Mouse (Mus musculus): ENCODE results near the gene Rpl37.
"Not testable (repeated sequence)": the region's sequence is repeated elsewhere in the genome, so short reads cannot be mapped to it uniquely, and the experiment has no call there.

Rpl37 gene

GRCm38 (mm10) chr15:5121535-5122313 lies 5.3 kb downstream of the Rpl37 start:
- DNase-seq (ENCODE audit: low spot score in 2 of 2), result no peak

GRCm38 (mm10) chr15:5126456-5126855 lies 10.0 kb downstream of the Rpl37 start:
- no peak for DNase-seq (ENCODE audit: low spot score in 2 of 2)

GRCm38 (mm10) chr15:5127487-5127886 lies 11.0 kb downstream of the Rpl37 start:
- DNase-seq (ENCODE audit: low spot score in 2 of 2), result no peak

DNA sequence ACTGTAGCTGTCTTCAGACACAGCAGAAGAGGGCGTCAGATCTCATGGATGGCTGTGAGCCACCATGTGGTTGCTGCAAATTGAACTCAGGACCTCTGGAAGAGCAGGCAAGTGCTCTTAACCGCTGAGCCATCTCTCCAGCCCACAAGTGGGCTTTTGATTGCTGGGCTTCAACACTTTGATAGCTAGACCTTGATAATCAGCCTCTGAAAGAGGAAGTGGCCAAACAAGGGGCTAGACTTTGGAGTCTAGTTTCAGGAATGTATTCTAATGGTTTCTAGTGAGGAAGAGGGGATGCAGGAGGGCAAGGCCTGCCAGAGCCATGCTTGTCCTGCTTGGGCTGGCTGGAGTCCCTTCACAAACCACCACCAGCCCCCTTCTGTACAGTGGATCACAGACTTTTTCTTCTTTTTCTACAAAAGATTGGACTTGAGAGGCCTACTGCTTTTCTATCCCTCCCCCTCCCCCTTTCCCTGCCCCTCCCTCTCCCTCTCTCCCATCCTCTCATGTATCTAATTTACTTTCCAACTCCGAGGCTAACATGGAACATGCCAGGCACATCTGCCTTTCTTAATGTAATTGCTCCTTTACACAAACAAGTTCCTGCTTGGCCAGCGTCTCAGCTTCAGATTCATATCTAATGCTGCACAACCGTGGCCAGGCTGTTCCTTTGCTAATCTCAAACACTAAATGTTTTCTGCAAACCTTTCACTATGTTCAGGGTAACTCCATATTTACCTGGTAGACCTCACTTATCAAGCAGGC lies 11.9 kb downstream of the Rpl37 start:
- DNase-seq (ENCODE audit: low spot score in 2 of 2), result no peak

DNA sequence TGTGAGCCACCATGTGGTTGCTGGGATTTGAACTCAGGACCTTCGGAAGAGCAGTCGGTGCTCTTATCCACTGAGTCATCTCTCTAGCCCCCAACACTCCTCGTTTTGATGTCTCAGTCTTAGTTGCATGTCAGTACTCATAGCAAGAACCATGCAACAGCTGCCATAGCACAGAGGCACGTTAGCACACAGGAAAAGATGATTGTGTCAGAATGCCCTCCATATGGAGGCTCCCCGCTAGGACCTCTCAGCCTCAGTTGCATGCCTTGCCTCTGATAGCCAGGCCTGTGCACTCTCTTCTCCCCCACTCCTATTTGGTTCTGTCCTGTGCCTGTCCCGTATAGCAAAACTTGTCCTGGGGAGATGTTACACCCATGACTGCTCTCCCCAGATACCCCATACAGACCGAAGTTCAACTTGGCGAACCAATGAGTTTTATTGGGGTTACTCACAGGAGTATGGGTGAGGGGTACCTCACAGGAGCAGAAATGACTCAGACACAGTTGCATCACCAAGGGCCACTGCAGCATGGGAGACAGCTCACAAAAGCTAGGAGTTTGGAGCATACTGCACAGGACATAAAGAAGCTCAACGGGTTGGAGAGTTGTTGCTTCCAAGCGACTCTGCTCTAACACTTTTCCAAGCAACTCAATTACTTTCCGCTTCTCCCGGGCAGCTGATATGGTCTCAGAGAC lies 12.8 kb downstream of the Rpl37 start:
- DNase-seq (ENCODE audit: low spot score in 2 of 2), result no peak

GRCm38 (mm10) chr15:5130887-5131668 lies 14.6 kb downstream of the Rpl37 start:
- not testable (repeated sequence) for DNase-seq (ENCODE audit: low spot score in 2 of 2)

DNA sequence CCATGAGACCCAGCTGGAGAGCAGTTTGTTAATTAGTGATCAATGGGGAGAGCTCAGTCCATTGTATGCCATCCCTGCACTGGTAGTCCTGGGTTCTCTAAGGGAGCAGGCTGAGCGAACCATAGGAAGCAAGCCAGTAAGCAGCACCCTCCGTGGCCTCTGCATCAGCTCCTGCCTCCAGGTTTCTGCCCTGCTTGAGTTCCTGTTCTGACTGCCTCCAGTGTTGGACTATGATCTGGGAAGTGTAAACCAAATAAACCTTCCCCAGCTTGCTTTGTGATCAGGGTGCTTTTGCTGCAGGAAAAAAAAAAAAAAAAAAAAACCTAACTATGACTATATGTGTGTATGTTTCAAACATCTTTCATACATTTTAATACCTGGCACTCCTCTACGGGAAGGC lies 16.9 kb downstream of the Rpl37 start:
- no peak for DNase-seq (ENCODE audit: low spot score in 2 of 2)

DNA sequence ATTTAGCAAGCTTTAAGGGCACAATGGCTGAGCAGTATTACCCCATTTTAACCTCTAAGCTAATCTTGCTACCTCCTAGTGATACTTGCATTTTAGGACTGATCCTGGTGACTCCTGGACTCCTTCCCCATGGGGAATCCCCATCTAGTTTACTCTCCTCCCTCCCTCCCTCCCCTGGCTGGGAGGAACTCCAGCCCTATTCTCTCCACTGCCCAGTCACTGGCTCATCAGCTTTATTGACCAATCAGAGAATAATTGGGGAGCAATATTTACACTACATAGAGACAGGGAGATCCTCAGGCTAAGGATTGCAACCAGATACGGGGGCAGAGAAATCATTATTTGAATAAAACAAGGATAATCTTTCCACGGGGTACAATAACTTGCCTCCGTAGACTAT lies 17.7 kb downstream of the Rpl37 start:
- DNase-seq (ENCODE audit: low spot score in 2 of 2), result no peak

- DNase-seq (ENCODE audit: low spot score in 2 of 2), result no peak
These were observed 18.6 kb downstream of the Rpl37 start for GRCm38 (mm10) chr15:5134945-5135483.

- DNase-seq (ENCODE audit: low spot score in 2 of 2), result no peak
These were observed 21.8 kb downstream of the Rpl37 start for GRCm38 (mm10) chr15:5138021-5138856.

DNA sequence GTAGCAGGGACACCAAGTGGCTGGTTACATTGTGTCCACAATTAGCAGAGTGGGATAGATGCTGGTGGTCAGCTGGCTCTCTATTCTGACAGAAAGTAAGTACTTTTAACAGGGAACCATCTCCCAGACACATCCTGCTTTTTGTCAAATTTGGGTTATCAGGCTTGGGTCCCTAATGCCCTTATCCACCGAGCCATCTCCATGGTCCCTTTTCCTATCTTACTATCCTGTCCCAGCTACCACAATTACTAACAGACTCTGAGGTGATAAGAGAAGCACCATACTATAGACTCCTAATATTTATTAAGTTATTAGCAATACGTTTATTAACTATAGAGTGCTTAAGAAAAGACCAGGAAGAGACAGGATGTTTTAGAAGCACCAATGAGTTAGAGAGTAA lies 22.9 kb downstream of the Rpl37 start:
- DNase-seq (ENCODE audit: low spot score in 2 of 2), result no peak

DNA sequence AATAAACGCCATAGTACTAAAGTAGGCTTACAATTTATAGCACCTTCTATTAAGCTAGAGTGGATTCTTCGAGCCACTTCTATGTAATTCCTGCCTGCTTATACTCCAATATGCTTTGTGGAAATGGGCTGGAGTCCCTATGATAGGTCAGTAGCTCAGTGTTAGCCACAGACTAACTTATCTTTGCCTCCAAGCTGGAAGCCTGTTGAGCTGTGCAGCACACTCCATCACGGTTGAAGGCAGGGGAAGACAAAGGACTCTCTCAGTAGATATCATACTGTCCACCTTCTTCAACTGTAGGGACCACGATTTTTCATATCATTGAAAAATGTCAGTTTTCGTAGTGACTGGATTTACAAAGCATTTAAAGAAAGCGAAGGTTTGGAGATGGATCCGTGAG lies 23.4 kb downstream of the Rpl37 start:
- DNase-seq (ENCODE audit: low spot score in 2 of 2), result no peak

DNA sequence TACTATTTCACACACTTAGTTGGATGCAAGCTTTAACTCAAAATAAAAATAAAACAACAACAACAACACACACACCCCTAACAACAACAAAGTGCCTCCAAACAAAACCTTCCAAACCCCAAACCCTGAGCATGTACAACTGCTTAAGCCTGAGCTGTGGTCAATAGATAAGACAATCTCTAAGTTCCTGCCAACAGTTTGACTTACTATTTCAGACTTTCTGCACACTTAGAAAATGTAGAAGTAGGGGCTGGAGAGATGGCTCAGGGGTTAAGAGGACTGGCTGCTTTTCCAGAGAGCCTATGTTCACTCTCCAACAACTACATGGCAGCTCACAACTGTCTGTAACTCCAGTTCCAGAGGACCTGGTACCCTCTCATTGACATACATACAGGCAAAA lies 23.9 kb downstream of the Rpl37 start:
- DNase-seq (ENCODE audit: low spot score in 2 of 2), result no peak

GRCm38 (mm10) chr15:5142047-5142446 lies 25.6 kb downstream of the Rpl37 start:
- DNase-seq (ENCODE audit: low spot score in 2 of 2), result no peak

GRCm38 (mm10) chr15:5142714-5143113 lies 26.3 kb downstream of the Rpl37 start:
- DNase-seq (ENCODE audit: low spot score in 2 of 2), result no peak

DNA sequence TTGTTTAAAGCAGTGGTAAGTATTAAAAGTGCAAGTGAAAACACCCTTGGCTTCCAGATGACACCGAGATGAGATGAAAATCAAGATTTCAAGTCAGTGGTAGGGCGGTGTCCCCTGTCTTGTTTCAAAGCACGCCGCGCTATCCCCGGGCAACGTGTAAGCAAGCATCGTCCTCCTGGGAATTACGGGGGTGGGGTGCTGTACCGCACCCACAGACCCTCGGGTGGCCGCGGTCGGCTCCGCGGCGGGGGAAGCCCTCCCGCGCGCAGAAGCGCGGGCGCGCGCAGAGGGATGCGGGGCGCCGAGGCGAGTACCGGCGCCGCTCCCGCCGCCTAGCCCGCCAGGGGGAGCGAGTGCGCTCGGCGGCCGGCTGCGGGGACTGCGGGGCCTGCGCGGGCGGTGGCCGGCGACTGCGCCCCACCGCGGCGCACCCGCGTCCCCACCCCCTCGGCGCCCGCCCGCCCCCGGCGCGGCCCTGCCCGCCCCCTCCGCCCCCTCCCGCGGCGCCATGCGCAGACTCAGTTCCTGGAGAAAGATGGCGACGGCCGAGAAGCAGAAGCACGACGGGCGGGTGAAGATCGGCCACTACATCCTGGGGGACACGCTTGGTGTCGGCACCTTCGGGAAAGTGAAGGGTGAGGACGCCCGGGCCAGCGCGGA lies 27.0 kb downstream of the Rpl37 start, which contains the start of gene Prkaa1:
TSS of gene Prkaa1 (plus strand) at position 501 of the 660 bp plus-strand sequence.
- peak in 1 of 2 experiments; percentile 61 for DNase-seq (ENCODE audit: low spot score in 2 of 2)

DNA sequence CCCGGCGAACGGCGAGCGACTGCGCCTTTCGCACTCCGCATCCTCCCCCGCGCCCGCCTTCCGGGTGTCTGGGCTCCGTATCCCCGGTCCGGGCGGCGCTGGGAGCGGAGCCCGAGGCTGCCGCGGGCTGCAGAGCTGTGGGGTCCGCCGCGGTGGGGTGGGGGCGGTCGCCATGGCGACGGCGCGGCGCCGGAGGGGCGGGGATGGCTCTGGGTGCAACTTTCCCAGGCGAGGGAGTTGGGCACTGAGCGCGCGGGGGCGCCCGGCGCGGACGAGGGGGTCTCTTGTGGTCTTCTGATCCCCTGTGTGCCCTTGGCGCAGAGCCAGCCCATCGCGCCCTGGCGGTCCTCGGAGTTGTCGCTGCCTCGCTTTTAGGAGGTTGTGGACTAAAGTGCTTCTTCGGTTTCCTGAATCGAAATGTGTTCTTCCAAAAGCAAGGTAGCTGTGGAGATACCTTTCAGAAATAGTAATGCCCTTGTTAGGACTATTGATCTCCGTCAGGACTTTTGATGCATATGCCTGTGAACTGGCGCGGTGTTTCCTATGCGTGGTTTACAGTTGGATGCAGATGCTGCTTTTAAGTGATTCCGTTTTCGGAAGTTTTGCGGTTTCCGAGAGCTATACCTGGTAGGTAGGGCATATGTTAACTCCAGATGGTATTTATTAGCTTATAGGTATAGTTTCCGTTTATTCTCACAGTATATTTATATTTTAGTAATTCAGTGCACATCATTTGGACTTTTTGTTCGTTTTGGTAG lies 27.8 kb downstream of the Rpl37 start:
- peak; percentile 67 to 70 for DNase-seq (ENCODE audit: low spot score in 2 of 2)

GRCm38 (mm10) chr15:5145196-5145945 lies 28.9 kb downstream of the Rpl37 start:
- DNase-seq (ENCODE audit: low spot score in 2 of 2), result no peak
